Mouse (Mus musculus): ENCODE results near the gene Grap2. TPM values are rescaled to one million over a fixed set of nuclear protein-coding genes. Genes with fewer than 3 reads are reported as not detected.

Grap2 gene
- polyA plus RNA-seq, 1 experiment from 2014 or later, result 19.1 TPM

- Histone ChIP-seq H3K4me2 (no peak overlapping the region), H3K4me1 (replicated peaks; ENCODE audit: control insufficient read depth, insufficient read depth, low read length) (no peaks in the 10 kb centered on the region), H3K27ac (ENCODE audit: low read depth, low read length) (no peak overlapping the region), H3K9ac (ENCODE audit: low read depth, low read length) (no peak overlapping the region), H3K9me3 (ENCODE audit: control insufficient read depth, low read length) (no peaks in the 10 kb centered on the region), H3K36me3 (ENCODE audit: control insufficient read depth, insufficient read depth, low read length) (no peaks in the 10 kb centered on the region), H3K27me3 (replicated peaks; ENCODE audit: control insufficient read depth, insufficient read depth, low read length) (peaks cover 3% of the 10 kb centered on the region), H3K4me3 (ENCODE audit: low read depth, low read length) (no peak overlapping the region)
- no peak for ATAC-seq (replicated peaks; ENCODE audit: low FRiP score)
- no peak for DNase-seq (ENCODE audit: low spot score)
- WGBS, result 70% methylated on average over 3 of the region's 3 CpGs
These were observed 9.9 kb upstream of the Grap2 start for GRCm38 (mm10) chr15:80562446-80562845.

- H3K27me3 ChIP-seq (replicated peaks; ENCODE audit: control insufficient read depth, insufficient read depth, low read length), result peaks cover 5% of the 10 kb centered on the region
- no peak overlapping the region for H3K4me3 ChIP-seq (ENCODE audit: low read depth, low read length)
- WGBS, result 78% methylated on average over 6 of the region's 6 CpGs
- no peak overlapping the region for H3K4me2 ChIP-seq
- no peak overlapping the region for H3K9ac ChIP-seq (ENCODE audit: low read depth, low read length)
- no peak overlapping the region for H3K27ac ChIP-seq (ENCODE audit: low read depth, low read length)
- no peaks in the 10 kb centered on the region for H3K4me1 ChIP-seq (replicated peaks; ENCODE audit: control insufficient read depth, insufficient read depth, low read length)
- ATAC-seq (replicated peaks; ENCODE audit: low FRiP score), result no peak
- H3K36me3 ChIP-seq (ENCODE audit: control insufficient read depth, insufficient read depth, low read length), result no peaks in the 10 kb centered on the region
- DNase-seq (ENCODE audit: low spot score), result no peak
- H3K9me3 ChIP-seq (ENCODE audit: control insufficient read depth, low read length), result no peaks in the 10 kb centered on the region
These were observed 8.7 kb upstream of the Grap2 start for GRCm38 (mm10) chr15:80563634-80564208.

- no peaks in the 10 kb centered on the region for H3K9me3 ChIP-seq (ENCODE audit: control insufficient read depth, low read length)
- H3K36me3 ChIP-seq (ENCODE audit: control insufficient read depth, insufficient read depth, low read length), result no peaks in the 10 kb centered on the region
- no peak within 1 kb of the TSS for H3K27ac ChIP-seq (ENCODE audit: low read depth, low read length)
- H3K9ac ChIP-seq (ENCODE audit: low read depth, low read length), result no peak within 1 kb of the TSS
- H3K27me3 ChIP-seq (replicated peaks; ENCODE audit: control insufficient read depth, insufficient read depth, low read length), result peaks cover 5% of the 10 kb centered on the region
- ATAC-seq (replicated peaks; ENCODE audit: low FRiP score) (no peak), DNase-seq (ENCODE audit: low spot score) (no peak)
- H3K4me3 ChIP-seq (ENCODE audit: low read depth, low read length), result no peak within 1 kb of the TSS
- no peaks in the 10 kb centered on the region for H3K4me1 ChIP-seq (replicated peaks; ENCODE audit: control insufficient read depth, insufficient read depth, low read length)
- 77% methylated on average over 19 of the region's 19 CpGs for WGBS
- H3K4me2 ChIP-seq, result no peak within 1 kb of the TSS
These were observed 7.2 kb upstream of the Grap2 start, which contains the start of gene Enthd1 for GRCm38 (mm10) chr15:80565106-80565665. TSS of gene Enthd1 (minus strand) at chr15:80565156.

GRCm38 (mm10) chr15:80566696-80567095 lies 5.7 kb upstream of the Grap2 start:
- peaks cover 5% of the 10 kb centered on the region for H3K27me3 ChIP-seq (replicated peaks; ENCODE audit: control insufficient read depth, insufficient read depth, low read length)
- no peak overlapping the region for H3K4me2 ChIP-seq
- DNase-seq (ENCODE audit: low spot score), result no peak

GRCm38 (mm10) chr15:80567139-80567538 lies 5.3 kb upstream of the Grap2 start:
- Histone ChIP-seq H3K27ac (ENCODE audit: low read depth, low read length) (no peak overlapping the region), H3K4me1 (replicated peaks; ENCODE audit: control insufficient read depth, insufficient read depth, low read length) (no peaks in the 10 kb centered on the region), H3K27me3 (replicated peaks; ENCODE audit: control insufficient read depth, insufficient read depth, low read length) (peaks cover 9% of the 10 kb centered on the region), H3K4me3 (ENCODE audit: low read depth, low read length) (no peak overlapping the region), H3K9ac (ENCODE audit: low read depth, low read length) (no peak overlapping the region), H3K4me2 (no peak overlapping the region), H3K9me3 (ENCODE audit: control insufficient read depth, low read length) (no peaks in the 10 kb centered on the region), H3K36me3 (ENCODE audit: control insufficient read depth, insufficient read depth, low read length) (no peaks in the 10 kb centered on the region)
- no peak for ATAC-seq (replicated peaks; ENCODE audit: low FRiP score)
- no peak for DNase-seq (ENCODE audit: low spot score)
- 74% methylated on average over 3 of the region's 3 CpGs for whole genome bisulfite sequencing

More at GRCm38 (mm10) chr15:80566696-80567095, 5.7 kb upstream of the Grap2 start:
- Histone ChIP-seq H3K4me1 (replicated peaks; ENCODE audit: control insufficient read depth, insufficient read depth, low read length) (no peaks in the 10 kb centered on the region), H3K4me3 (ENCODE audit: low read depth, low read length) (no peak overlapping the region), H3K9ac (ENCODE audit: low read depth, low read length) (no peak overlapping the region), H3K27ac (ENCODE audit: low read depth, low read length) (no peak overlapping the region), H3K9me3 (ENCODE audit: control insufficient read depth, low read length) (no peaks in the 10 kb centered on the region), H3K36me3 (ENCODE audit: control insufficient read depth, insufficient read depth, low read length) (no peaks in the 10 kb centered on the region)
- WGBS, result 87% methylated on average over 6 of the region's 6 CpGs
- no peak for ATAC-seq (replicated peaks; ENCODE audit: low FRiP score)

- H3K4me3 ChIP-seq (ENCODE audit: low read depth, low read length), result no peak overlapping the region
- no peaks in the 10 kb centered on the region for H3K9me3 ChIP-seq (ENCODE audit: control insufficient read depth, low read length)
- no peak overlapping the region for H3K27ac ChIP-seq (ENCODE audit: low read depth, low read length)
- peaks cover 14% of the 10 kb centered on the region for H3K27me3 ChIP-seq (replicated peaks; ENCODE audit: control insufficient read depth, insufficient read depth, low read length)
- 81% methylated on average over 4 of the region's 4 CpGs for WGBS
- no peak for DNase-seq (ENCODE audit: low spot score)
- no peaks in the 10 kb centered on the region for H3K36me3 ChIP-seq (ENCODE audit: control insufficient read depth, insufficient read depth, low read length)
- no peak overlapping the region for H3K4me2 ChIP-seq
- H3K4me1 ChIP-seq (replicated peaks; ENCODE audit: control insufficient read depth, insufficient read depth, low read length), result no peaks in the 10 kb centered on the region
- ATAC-seq (replicated peaks; ENCODE audit: low FRiP score), result no peak
- no peak overlapping the region for H3K9ac ChIP-seq (ENCODE audit: low read depth, low read length)
These were observed 4.7 kb upstream of the Grap2 start for GRCm38 (mm10) chr15:80567731-80568130.

- WGBS, result 73% methylated on average over 7 of the region's 7 CpGs
These were observed 3.2 kb upstream of the Grap2 start for GRCm38 (mm10) chr15:80569205-80569604.

GRCm38 (mm10) chr15:80570226-80570625 lies 2.2 kb upstream of the Grap2 start:
- DNase-seq (ENCODE audit: low spot score) (no peak), ATAC-seq (replicated peaks; ENCODE audit: low FRiP score) (no peak)
- Histone ChIP-seq H3K9ac (ENCODE audit: low read depth, low read length) (no peak overlapping the region), H3K4me1 (replicated peaks; ENCODE audit: control insufficient read depth, insufficient read depth, low read length) (no peaks in the 10 kb centered on the region), H3K36me3 (ENCODE audit: control insufficient read depth, insufficient read depth, low read length) (no peaks in the 10 kb centered on the region), H3K9me3 (ENCODE audit: control insufficient read depth, low read length) (no peaks in the 10 kb centered on the region), H3K27ac (ENCODE audit: low read depth, low read length) (no peak overlapping the region), H3K27me3 (replicated peaks; ENCODE audit: control insufficient read depth, insufficient read depth, low read length) (peaks cover 23% of the 10 kb centered on the region), H3K4me3 (ENCODE audit: low read depth, low read length) (no peak overlapping the region), H3K4me2 (no peak overlapping the region)
- WGBS, result 68% methylated on average over 1 of the region's 1 CpGs

More at GRCm38 (mm10) chr15:80569205-80569604, 3.2 kb upstream of the Grap2 start:
- Histone ChIP-seq H3K9me3 (ENCODE audit: control insufficient read depth, low read length) (no peaks in the 10 kb centered on the region), H3K4me2 (no peak overlapping the region), H3K4me1 (replicated peaks; ENCODE audit: control insufficient read depth, insufficient read depth, low read length) (no peaks in the 10 kb centered on the region), H3K27me3 (replicated peaks; ENCODE audit: control insufficient read depth, insufficient read depth, low read length) (peaks cover 22% of the 10 kb centered on the region), H3K4me3 (ENCODE audit: low read depth, low read length) (no peak overlapping the region), H3K36me3 (ENCODE audit: control insufficient read depth, insufficient read depth, low read length) (no peaks in the 10 kb centered on the region), H3K9ac (ENCODE audit: low read depth, low read length) (no peak overlapping the region), H3K27ac (ENCODE audit: low read depth, low read length) (no peak overlapping the region)
- DNase-seq (ENCODE audit: low spot score) (no peak), ATAC-seq (replicated peaks; ENCODE audit: low FRiP score) (no peak)

GRCm38 (mm10) chr15:80571611-80572010 lies 783 bp upstream of the Grap2 start:
- no peaks in the 10 kb centered on the region for H3K4me1 ChIP-seq (replicated peaks; ENCODE audit: control insufficient read depth, insufficient read depth, low read length)
- no peak overlapping the region for H3K27ac ChIP-seq (ENCODE audit: low read depth, low read length)
- no peak overlapping the region for H3K4me2 ChIP-seq
- WGBS, result 53% methylated on average over 7 of the region's 7 CpGs
- H3K9me3 ChIP-seq (ENCODE audit: control insufficient read depth, low read length), result no peaks in the 10 kb centered on the region
- H3K36me3 ChIP-seq (ENCODE audit: control insufficient read depth, insufficient read depth, low read length), result no peaks in the 10 kb centered on the region
- H3K4me3 ChIP-seq (ENCODE audit: low read depth, low read length), result no peak overlapping the region
- H3K9ac ChIP-seq (ENCODE audit: low read depth, low read length), result no peak overlapping the region
- peaks cover 30% of the 10 kb centered on the region for H3K27me3 ChIP-seq (replicated peaks; ENCODE audit: control insufficient read depth, insufficient read depth, low read length)
- DNase-seq (ENCODE audit: low spot score) (no peak), ATAC-seq (replicated peaks; ENCODE audit: low FRiP score) (no peak)
